Mouse (Mus musculus) limb, embryonic 14.5 days (tissue): Measurements from ENCODE around the gene 1110032A03Rik. TPM values are rescaled to one million over a fixed set of nuclear protein-coding genes. Genes with fewer than 3 reads are reported as not detected.
A peak's percentile ranks its signal among the peaks of the same experiment; 100 is the strongest.

Experiments
- ATAC-seq: fragments of 200-750 bp; cut with Nextera tagmentation; 2 replicates; pipeline ENCODE4 v1.8.0; 2017; ENCODE audit warnings: low read depth, moderate number of reproducible peaks, moderate TSS enrichment; ENCODE audit not compliant: low FRiP score
- DNase-seq: peaks from one replicate; pipeline ENCODE4 v3.0.0-alpha.2; 2015; ENCODE audit warnings: low spot score
- H3K27ac ChIP-seq: fragments of 300-500 bp; sonication (generic); replicated peaks from 2 replicates; pipeline ENCODE4 v1.5.1; 2014; ENCODE audit warnings: low read depth, mild to moderate bottlenecking, low read length, moderate library complexity, mixed read lengths
- H3K27me3 ChIP-seq: fragments of 300-500 bp; sonication (generic); 2 replicates; pipeline ENCODE4 v1.6.1; 2014; ENCODE audit warnings: low read length, mixed read lengths; ENCODE audit not compliant: control insufficient read depth, insufficient read depth
- H3K36me3 ChIP-seq: fragments of 300-500 bp; sonication (generic); 2 replicates; pipeline ENCODE4 v1.6.1; 2014; ENCODE audit warnings: mild to moderate bottlenecking, low read length, moderate library complexity, mixed read lengths; ENCODE audit not compliant: control insufficient read depth, insufficient read depth
- H3K4me1 ChIP-seq: fragments of 300-500 bp; sonication (generic); 2 replicates; pipeline ENCODE4 v1.6.1; 2014; ENCODE audit warnings: antibody characterized with exemption, low read length, mixed read lengths; ENCODE audit not compliant: control insufficient read depth, insufficient read depth
- H3K4me2 ChIP-seq: fragments of 300-500 bp; sonication (generic); replicated peaks from 2 replicates; pipeline ENCODE4 v1.6.1; 2014; ENCODE audit warnings: low read depth, mild to moderate bottlenecking, low read length, moderate library complexity; ENCODE audit not compliant: severe bottlenecking
- H3K4me3 ChIP-seq: fragments of 300-500 bp; sonication (generic); replicated peaks from 2 replicates; pipeline ENCODE4 v1.5.1; 2014; ENCODE audit warnings: low read length
- H3K9ac ChIP-seq: fragments of 300-500 bp; sonication (generic); 2 replicates; pipeline ENCODE4 v1.6.1; 2014; ENCODE audit warnings: mild to moderate bottlenecking, low read depth, low read length, moderate library complexity; ENCODE audit not compliant: severe bottlenecking
- H3K9me3 ChIP-seq: fragments of 300-500 bp; sonication (generic); 2 replicates; pipeline ENCODE4 v1.6.1; 2016; ENCODE audit warnings: low read length; ENCODE audit not compliant: control insufficient read depth
- POLR2A ChIP-seq: fragments of 200-500 bp; IDR thresholded peaks from 2 replicates; pipeline ENCODE4 v1.8.0; 2012; ENCODE audit warnings: inconsistent platforms, mild to moderate bottlenecking, moderate library complexity, borderline replicate concordance; ENCODE audit not compliant: insufficient read depth, insufficient read length; ENCODE audit errors: extremely low read depth
- WGBS: fragments of 180-500 bp; shearing (Covaris S2); extraction: QIAGEN DNeasy Blood & Tissue Kit; methylation state at CpG from one replicate; pipeline ENCODE4 v1.1.7; 2014; 5-methylcytosine and 5-hydroxymethylcytosine counted together
- polyA plus RNA-seq, 2 experiments: library from polyadenylated mRNA; depleted of rRNA in 1 of 2; stranded (reverse) in 1 of 2; unstranded in 1 of 2; fragments of >200 nt; fragmentation: Nextera tagmentation in 1 of 2; extraction: Ambion mirVana in 1 of 2; gene quantifications; 2 replicates each; pipeline versions ENCODE4 v1.2.1 to v1.2.3; 2012 to 2014

The 1110032A03Rik gene
- polyA plus RNA-seq, 2 experiments = 25.5 to 27.1 TPM

DNA sequence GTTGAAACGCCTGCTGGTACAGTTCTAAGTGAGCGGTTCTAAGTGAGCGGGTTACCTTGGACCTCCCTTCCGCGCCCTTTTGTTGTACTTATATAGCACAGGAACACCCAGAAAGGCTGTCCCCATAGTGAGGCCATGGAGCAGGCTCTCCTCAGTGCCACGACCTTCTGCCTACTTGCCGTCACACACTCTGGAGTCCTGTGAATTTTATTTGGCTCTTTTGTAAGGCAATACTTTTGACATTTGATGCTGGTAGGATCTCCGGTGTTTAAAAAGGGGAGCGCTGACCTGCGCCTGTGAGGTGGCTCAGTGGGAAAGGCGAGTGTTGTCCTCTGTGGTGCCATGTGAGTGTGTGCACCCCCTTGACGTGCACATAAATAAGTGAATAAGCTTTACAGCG is 33.8 kb upstream of the 1110032A03Rik start:
- Histone ChIP-seq H3K27ac (no peak overlapping the region), H3K27me3 (no peaks in the 10 kb centered on the region), H3K4me3 (no peak overlapping the region), H3K36me3 (peaks cover 73% of the 10 kb centered on the region), H3K4me2 (no peak overlapping the region), H3K9ac (no peak overlapping the region), H3K4me1 (no peaks in the 10 kb centered on the region), H3K9me3 (no peaks in the 10 kb centered on the region)
- no peak for TF ChIP-seq POLR2A
- ATAC-seq = no peak
- 79% methylated on average over 13 of the region's 13 CpGs for WGBS
- DNase-seq = no peak

GRCm38 (mm10) chr9:50808471-50808870 is 33.2 kb upstream of the 1110032A03Rik start:
- H3K27ac ChIP-seq = no peak overlapping the region
- no peaks in the 10 kb centered on the region for H3K4me1 ChIP-seq
- H3K27me3 ChIP-seq = no peaks in the 10 kb centered on the region
- H3K9ac ChIP-seq = no peak overlapping the region
- H3K4me3 ChIP-seq = no peak overlapping the region
- no peak for TF ChIP-seq POLR2A
- WGBS = 90% methylated on average over 6 of the region's 6 CpGs
- H3K36me3 ChIP-seq = peaks cover 73% of the 10 kb centered on the region
- no peak for ATAC-seq
- DNase-seq = no peak
- H3K4me2 ChIP-seq = no peak overlapping the region
- H3K9me3 ChIP-seq = no peaks in the 10 kb centered on the region

GRCm38 (mm10) chr9:50803055-50803671 is 27.8 kb upstream of the 1110032A03Rik start:
- DNase-seq (no peak), ATAC-seq (no peak)
- WGBS = 88% methylated on average over 7 of the region's 7 CpGs
- TF ChIP-seq POLR2A = no peak
- no peak overlapping the region for H3K9ac ChIP-seq
- H3K9me3 ChIP-seq = no peaks in the 10 kb centered on the region
- H3K4me1 ChIP-seq = no peaks in the 10 kb centered on the region
- no peak overlapping the region for H3K4me3 ChIP-seq
- H3K36me3 ChIP-seq = peaks cover 79% of the 10 kb centered on the region
- H3K27me3 ChIP-seq = no peaks in the 10 kb centered on the region
- no peak overlapping the region for H3K27ac ChIP-seq
- H3K4me2 ChIP-seq = no peak overlapping the region

GRCm38 (mm10) chr9:50800985-50801384 is 25.7 kb upstream of the 1110032A03Rik start:
- no peaks in the 10 kb centered on the region for H3K4me1 ChIP-seq
- H3K4me3 ChIP-seq = no peak overlapping the region
- no peak overlapping the region for H3K27ac ChIP-seq
- no peak overlapping the region for H3K9ac ChIP-seq
- H3K27me3 ChIP-seq = no peaks in the 10 kb centered on the region
- DNase-seq = peak; percentile 49
- WGBS = 63% methylated on average over 2 of the region's 2 CpGs
- no peaks in the 10 kb centered on the region for H3K9me3 ChIP-seq
- TF ChIP-seq POLR2A = no peak
- H3K36me3 ChIP-seq = peaks cover 78% of the 10 kb centered on the region
- no peak for ATAC-seq
- H3K4me2 ChIP-seq = no peak overlapping the region

- H3K27me3 ChIP-seq = no peaks in the 10 kb centered on the region
- ATAC-seq (no peak), DNase-seq (no peak)
- TF ChIP-seq POLR2A = no peak
- H3K36me3 ChIP-seq = peaks cover 56% of the 10 kb centered on the region
- no peaks in the 10 kb centered on the region for H3K9me3 ChIP-seq
- H3K9ac ChIP-seq = no peak overlapping the region
- 80% methylated on average over 5 of the region's 5 CpGs for WGBS
- no peak overlapping the region for H3K4me2 ChIP-seq
- H3K27ac ChIP-seq = no peak overlapping the region
- H3K4me1 ChIP-seq = no peaks in the 10 kb centered on the region
- H3K4me3 ChIP-seq = no peak overlapping the region
Measured at GRCm38 (mm10) chr9:50798368-50798767, 23.0 kb upstream of the 1110032A03Rik start.
